Mouse (Mus musculus) lung, postnatal 36 days (tissue): ENCODE data around the gene Hnrnpa0.
A peak's percentile ranks its signal among the peaks of the same experiment; 100 is the strongest.
"Not testable (repeated sequence)": the region's sequence is repeated elsewhere in the genome, so short reads cannot be mapped to it uniquely, and the experiment has no call there.

Experiments used
- DNase-seq: peaks from one replicate; pipeline ENCODE4 v3.0.0; 2022; ENCODE audit warnings: mixed read lengths

Hnrnpa0 gene

GRCm38 (mm10) chr13:58128396-58128767 is at the start of gene Hnrnpa0:
Hnrnpa0 (minus strand) TSS chr13:58128556.
- peak; percentile 94 for DNase-seq

GRCm38 (mm10) chr13:58177511-58178208 is 49.3 kb upstream of the Hnrnpa0 start:
- peak; percentile 97 for DNase-seq

DNA sequence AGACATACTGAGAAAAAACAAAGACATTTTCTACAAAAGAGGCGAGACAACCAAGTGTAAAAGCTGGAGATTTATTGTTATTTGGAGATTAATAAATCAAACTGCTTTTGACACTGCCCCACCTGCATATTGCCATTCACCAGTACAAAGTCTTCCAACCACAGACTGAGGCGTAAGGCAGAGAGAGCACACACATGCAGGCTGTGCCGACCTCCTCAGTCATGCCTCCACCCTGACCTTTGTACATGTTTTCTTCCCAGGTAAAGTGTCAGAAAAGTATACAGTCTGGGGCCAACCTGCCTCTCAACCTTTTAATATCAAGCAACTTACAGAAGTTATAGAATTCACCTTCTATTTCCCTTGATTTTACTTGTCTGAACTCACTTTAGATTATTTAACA is 47.7 kb upstream of the Hnrnpa0 start:
- no peak for DNase-seq

- DNase-seq: no peak
Measured at GRCm38 (mm10) chr13:58168119-58168518, 39.8 kb upstream of the Hnrnpa0 start.

DNA sequence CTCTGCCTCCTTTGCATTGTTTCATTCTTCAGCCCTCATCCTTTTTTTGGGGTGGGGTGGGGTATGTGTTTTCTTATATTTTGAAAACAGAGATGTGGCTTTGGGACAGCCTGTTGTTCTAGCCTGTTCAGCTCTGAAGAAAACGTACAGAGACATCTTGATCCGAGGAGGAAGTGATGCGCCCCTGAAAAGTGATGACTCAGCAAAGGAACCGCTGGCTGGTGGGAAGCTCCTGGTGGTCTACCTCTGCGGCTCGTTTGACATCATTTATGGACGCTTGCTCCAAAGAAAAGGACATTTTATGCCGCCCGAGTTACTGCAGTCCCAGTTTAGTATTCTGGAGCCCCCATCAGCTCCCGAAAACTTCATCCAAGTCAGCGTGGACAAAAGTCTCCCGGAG is 35.0 kb upstream of the Hnrnpa0 start:
- no peak for DNase-seq

GRCm38 (mm10) chr13:58160761-58161160 is 32.4 kb upstream of the Hnrnpa0 start:
- DNase-seq: no peak

DNA sequence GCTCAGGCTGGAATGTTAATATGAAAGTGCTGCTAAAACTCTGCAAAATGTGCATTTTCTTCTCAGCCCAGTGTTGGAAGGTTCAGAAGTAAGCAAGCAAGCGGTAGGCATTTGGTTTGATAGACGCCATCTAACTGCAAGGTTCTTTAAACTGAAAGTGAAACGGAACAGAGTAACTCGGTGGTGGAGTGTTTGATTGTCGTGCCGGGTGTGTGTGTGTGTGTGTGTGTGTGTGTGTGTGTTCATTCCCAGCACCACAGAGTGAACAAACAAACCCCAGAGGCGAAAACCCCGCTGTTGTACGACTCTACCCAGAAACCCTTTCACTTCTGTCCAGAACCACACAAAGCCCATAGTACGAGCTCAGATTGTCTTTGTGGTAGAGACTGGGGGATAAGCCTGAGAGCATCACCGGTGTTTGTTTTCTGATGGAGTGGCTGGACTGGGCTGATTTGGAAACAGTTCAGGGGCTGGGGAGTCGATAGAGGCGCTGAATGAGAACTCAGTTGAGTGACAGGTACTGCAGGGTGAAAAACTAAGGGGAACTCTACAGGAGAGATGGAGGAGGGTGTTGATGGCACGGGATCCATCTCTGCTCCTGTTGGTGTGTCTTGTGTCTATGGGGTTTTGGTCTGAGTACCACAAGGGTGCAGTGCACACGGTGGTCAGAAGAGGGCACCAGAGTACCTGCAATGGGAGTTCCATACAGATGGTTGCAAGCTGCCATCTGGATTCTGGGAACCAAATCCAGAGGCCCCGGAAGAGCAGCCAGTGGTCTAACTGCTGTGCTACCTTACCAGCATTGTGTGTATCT is 29.9 kb upstream of the Hnrnpa0 start:
- peak; percentile 93 for DNase-seq

DNA sequence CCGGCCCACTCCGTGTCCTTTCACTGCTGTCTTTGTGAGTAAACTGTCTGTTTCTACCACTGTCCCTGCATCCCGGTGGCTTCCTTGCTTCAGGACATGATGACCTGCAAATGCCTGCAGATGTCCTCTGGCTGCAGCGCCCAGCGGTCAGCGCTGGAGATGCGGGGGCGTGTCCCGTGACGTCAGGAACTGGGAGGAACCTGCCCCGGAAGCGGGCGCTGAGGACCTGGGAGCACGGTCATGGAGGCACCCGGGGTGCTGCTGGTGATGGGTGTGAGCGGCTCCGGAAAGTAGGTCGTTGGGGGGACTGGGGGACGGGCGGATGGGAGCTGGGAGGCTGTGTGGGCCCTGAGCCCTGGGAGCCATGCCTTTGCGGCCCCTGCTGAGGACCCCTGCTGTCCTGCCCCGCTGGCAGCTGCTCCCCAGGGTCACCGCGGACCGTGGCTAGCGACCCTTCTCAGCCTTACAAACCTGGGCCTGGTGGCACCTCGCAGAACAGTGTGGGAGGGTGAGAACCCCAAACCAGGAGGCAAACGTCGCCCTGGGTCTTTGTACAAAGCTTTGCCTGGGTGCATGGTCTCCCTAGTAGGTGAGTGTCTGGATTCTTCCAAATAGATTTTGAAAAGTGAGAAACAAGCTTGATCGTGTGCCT is 29.2 kb upstream of the Hnrnpa0 start, which contains the start of gene Idnk:
Gene Idnk, plus strand, starts transcription at position 203 of the 652 bp plus-strand sequence.
- peak; percentile 93 for DNase-seq

- DNase-seq: no peak
Measured at GRCm38 (mm10) chr13:58157036-58157435, 28.7 kb upstream of the Hnrnpa0 start.

- peak; percentile 23 for DNase-seq
Measured at GRCm38 (mm10) chr13:58156031-58156430, 27.7 kb upstream of the Hnrnpa0 start.

DNA sequence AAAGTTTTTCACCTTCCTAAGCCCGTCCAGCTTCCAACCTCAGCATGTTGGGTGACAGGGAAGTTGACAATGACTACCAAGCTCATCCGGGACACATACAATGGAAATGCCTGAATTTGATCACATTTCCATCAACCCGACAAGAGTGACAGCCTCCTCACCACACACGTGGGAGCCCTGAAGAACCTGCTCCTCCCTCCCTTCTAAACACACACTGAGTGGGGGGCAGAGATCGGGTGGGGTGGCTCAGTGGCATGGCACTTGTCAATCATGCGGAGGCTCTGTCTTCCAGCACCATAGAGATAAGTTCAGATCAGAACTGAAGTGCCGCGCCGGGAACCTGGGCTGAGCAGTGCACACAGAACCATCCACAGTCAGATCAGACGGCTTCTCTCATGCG is 22.1 kb upstream of the Hnrnpa0 start:
- DNase-seq: no peak

GRCm38 (mm10) chr13:58149629-58150028 is 21.3 kb upstream of the Hnrnpa0 start:
- no peak for DNase-seq

- DNase-seq: peak; percentile 57
Measured at GRCm38 (mm10) chr13:58149033-58149558, 20.7 kb upstream of the Hnrnpa0 start.

GRCm38 (mm10) chr13:58148256-58148831 is 20.0 kb upstream of the Hnrnpa0 start:
- peak; percentile 36 for DNase-seq

DNA sequence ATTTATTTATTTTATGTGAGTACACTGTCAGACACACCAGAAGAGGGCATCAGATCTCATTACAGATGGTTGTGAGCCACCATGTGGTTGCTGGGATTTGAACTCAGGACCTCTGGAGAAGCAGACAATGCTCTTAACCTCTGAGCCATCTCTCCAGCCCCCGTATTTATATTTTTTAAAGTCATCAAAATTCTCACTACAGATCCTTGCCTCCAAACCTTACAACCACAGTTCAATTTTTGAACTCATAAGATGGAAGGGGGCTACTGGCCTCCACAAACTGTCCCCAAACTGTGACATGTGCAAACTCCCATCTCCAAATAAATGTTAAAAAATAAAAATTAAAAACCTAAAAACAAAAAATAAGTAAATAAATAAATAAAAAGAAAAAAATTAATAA is 19.4 kb upstream of the Hnrnpa0 start:
- no peak for DNase-seq

DNA sequence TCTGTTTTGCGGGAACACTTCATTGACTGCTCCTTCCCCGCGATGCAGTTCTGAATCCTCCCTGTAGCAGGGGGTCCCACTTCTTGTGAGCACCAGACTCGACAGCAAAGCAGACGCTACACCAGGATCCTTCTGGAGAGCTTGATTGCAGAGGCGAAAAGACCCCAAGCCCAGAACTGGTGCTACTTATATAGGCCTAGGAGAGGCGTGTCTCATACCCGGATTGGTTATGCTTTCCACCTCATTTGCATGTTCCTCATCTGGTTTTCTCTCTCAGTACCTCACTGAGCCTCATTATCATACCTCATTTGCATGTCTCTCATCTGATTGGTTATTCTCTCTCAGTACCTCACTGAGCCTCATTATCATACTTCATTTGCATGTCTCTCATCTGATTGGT is 18.2 kb upstream of the Hnrnpa0 start:
- DNase-seq: not testable (repeated sequence)

DNA sequence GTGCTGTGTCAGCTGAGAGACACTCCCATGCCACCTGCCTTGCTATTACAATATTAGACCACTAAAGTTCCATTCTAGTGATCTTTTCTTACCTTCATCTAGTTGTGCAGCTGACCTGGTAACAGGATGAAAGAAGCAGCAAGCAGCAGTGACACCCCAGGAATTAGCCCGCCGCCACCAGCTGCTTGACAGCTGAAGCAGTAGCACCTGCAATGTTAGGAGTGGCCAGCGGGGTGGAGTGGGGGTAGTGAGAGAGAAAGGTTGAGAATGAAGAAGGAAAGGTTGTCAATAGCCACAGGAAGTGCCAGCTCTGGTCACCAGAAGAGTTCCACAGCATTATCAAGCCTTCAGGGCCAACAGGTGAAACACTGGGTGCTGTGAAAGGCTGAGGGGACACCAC is 3.3 kb upstream of the Hnrnpa0 start:
- no peak for DNase-seq

GRCm38 (mm10) chr13:58129687-58130246 is 1.4 kb upstream of the Hnrnpa0 start:
- no peak for DNase-seq

GRCm38 (mm10) chr13:58128768-58129671 is 664 bp upstream of the Hnrnpa0 start:
- DNase-seq: peak; percentile 96

GRCm38 (mm10) chr13:58127766-58128361 is 492 bp downstream of the Hnrnpa0 start:
- peak; percentile 33 for DNase-seq
